Mouse (Mus musculus) kidney, postnatal 4 days (tissue): ENCODE measurements around the gene Olfr725.
A peak's percentile ranks its signal among the peaks of the same experiment; 100 is the strongest.

Experiments used
- DNase-seq, 2 experiments: peaks; one replicate each; pipeline ENCODE4 v3.0.0; 2021; ENCODE audit warnings: mixed read lengths in 2 of 2

The Olfr725 gene

GRCm38 (mm10) chr14:50040275-50040674, at the start of gene Olfr725:
Olfr725 (minus strand) TSS chr14:50040375.
- no peak for DNase-seq

- DNase-seq, result no peak
These were observed 22.5 kb upstream of the Olfr725 start for GRCm38 (mm10) chr14:50062733-50063104.

GRCm38 (mm10) chr14:50061955-50062732, 22.0 kb upstream of the Olfr725 start:
- DNase-seq, result peak; percentile 74 to 82

GRCm38 (mm10) chr14:50061590-50061954, 21.4 kb upstream of the Olfr725 start:
- DNase-seq, result peak in 1 of 2 experiments; percentile 37

- DNase-seq, result peak; percentile 9 to 33
These were observed 21.0 kb upstream of the Olfr725 start for GRCm38 (mm10) chr14:50061179-50061578.

GRCm38 (mm10) chr14:50032041-50032440, 8.1 kb downstream of the Olfr725 start:
- DNase-seq, result no peak

- DNase-seq, result no peak
These were observed 8.8 kb downstream of the Olfr725 start for GRCm38 (mm10) chr14:50031356-50031755.

GRCm38 (mm10) chr14:50026371-50026770, 13.8 kb downstream of the Olfr725 start:
- DNase-seq, result no peak
